Mouse (Mus musculus) ES-E14 (cell line): ENCODE measurements around the gene Hoxb1. TPM values are rescaled to one million over a fixed set of nuclear protein-coding genes. Genes with fewer than 3 reads are reported as not detected.

Source experiments
- DNase-seq: peaks from one replicate; pipeline ENCODE4 v3.0.0-alpha.2; 2013; ENCODE audit warnings: low read depth, low spot score
- H3K27ac ChIP-seq: 2 replicates; pipeline ENCODE4 v1.5.1; 2012; ENCODE audit warnings: low read depth, mild to moderate bottlenecking, low read length, moderate library complexity, mixed read lengths; ENCODE audit not compliant: poor library complexity, insufficient read depth, severe bottlenecking
- H3K36me3 ChIP-seq: 2 replicates; pipeline ENCODE4 v1.6.1; 2012; ENCODE audit warnings: mild to moderate bottlenecking, low read length, moderate library complexity, mixed read lengths; ENCODE audit not compliant: control insufficient read depth, poor library complexity, insufficient read depth, severe bottlenecking
- H3K4me1 ChIP-seq, 2 experiments: fragments of 150-350 bp in 1 of 2; sonication (generic) in 1 of 2; 2 replicates each; pipeline ENCODE4 v1.6.1; 2012; ENCODE audit warnings: low read length in 2 of 2, mild to moderate bottlenecking in 1 of 2, mixed read lengths in 1 of 2; ENCODE audit not compliant: control insufficient read depth in 2 of 2, insufficient read depth in 2 of 2, poor library complexity in 1 of 2
- H3K4me3 ChIP-seq, 2 experiments: fragments of 150-350 bp in 1 of 2; sonication (generic) in 1 of 2; 2 replicates each; pipeline ENCODE4 v1.5.1; 2012; ENCODE audit warnings: low read length in 2 of 2, low read depth in 1 of 2, mild to moderate bottlenecking in 1 of 2, mixed read lengths in 1 of 2; ENCODE audit not compliant: insufficient read depth in 1 of 2, poor library complexity in 1 of 2, severe bottlenecking in 1 of 2
- H3K9ac ChIP-seq: 2 replicates; pipeline ENCODE4 v1.6.1; 2012; ENCODE audit warnings: low read depth, mild to moderate bottlenecking, low read length, mixed read lengths; ENCODE audit not compliant: poor library complexity, insufficient read depth, severe bottlenecking
- H3K9me3 ChIP-seq: fragments of 150-350 bp; sonication (generic); 2 replicates; pipeline ENCODE4 v1.6.1; 2012; ENCODE audit warnings: low read depth, mild to moderate bottlenecking, low read length; ENCODE audit not compliant: control insufficient read depth, insufficient read depth
- CHD2 ChIP-seq: IDR thresholded peaks from 2 replicates; pipeline ENCODE4 v1.6.1; 2014; ENCODE audit warnings: mild to moderate bottlenecking, low read depth, low read length, inconsistent platforms
- HCFC1 ChIP-seq: IDR thresholded peaks from 2 replicates; pipeline ENCODE4 v1.6.1; 2012; ENCODE audit warnings: low read length, inconsistent platforms, borderline replicate concordance; ENCODE audit not compliant: insufficient read depth
- MAFK ChIP-seq: IDR thresholded peaks from 2 replicates; pipeline ENCODE4 v1.6.1; 2014; ENCODE audit warnings: mild to moderate bottlenecking, low read depth, low read length, inconsistent platforms; ENCODE audit not compliant: insufficient read depth
- ZC3H11A ChIP-seq: IDR thresholded peaks from 2 replicates; pipeline ENCODE4 v1.6.1; 2012; ENCODE audit warnings: low read depth, mild to moderate bottlenecking, inconsistent platforms, low read length, borderline replicate concordance
- ZNF384 ChIP-seq: IDR thresholded peaks from 2 replicates; pipeline ENCODE4 v1.6.1; 2012; ENCODE audit warnings: low read depth, low read length, inconsistent platforms
- in situ Hi-C, 2 experiments: fragments of 600-800 bp; cut with MboI; formaldehyde crosslinking; loops; one replicate each; pipeline ENCODE4 v1.15.1; 2025; ENCODE audit warnings: low sequenced_read_pairs in 2 of 2, inconsistent platforms in 1 of 2; ENCODE audit not compliant: unreplicated experiment in 2 of 2
- total RNA-seq: library from RNA; depleted of rRNA; stranded (reverse); fragments of 300-350 nt; gene quantifications from 2 replicates; pipeline ENCODE4 v1.2.3, GENCODE M21; 2012

Hoxb1 gene
- total RNA-seq, 1 experiment: 0.49 TPM

GRCm38 (mm10) chr11:96334002-96334364 is 31.6 kb upstream of the Hoxb1 start:
- H3K27ac ChIP-seq: no peak overlapping the region
- no peaks in the 10 kb centered on the region for H3K4me1 ChIP-seq
- no peak for TF ChIP-seq MAFK
- no peak for TF ChIP-seq CHD2
- H3K9me3 ChIP-seq: no peaks in the 10 kb centered on the region
- H3K4me3 ChIP-seq: no peak overlapping the region
- in situ Hi-C loops: loop anchor here (10.0 kb wide), 3 partner anchors 49 to 159 kb away; partner anchors contain the start of genes Hoxb13 (in 1 of the 2), Hoxb7 (in 1 of the 2) and Hoxb8 (in 1 of the 2)
- H3K36me3 ChIP-seq: no peaks in the 10 kb centered on the region
- DNase-seq: no peak
- no peak overlapping the region for H3K9ac ChIP-seq

GRCm38 (mm10) chr11:96334998-96335397 is 30.6 kb upstream of the Hoxb1 start:
- in situ Hi-C loops: loop anchor here (10.0 kb wide), 3 partner anchors 50 to 160 kb away; partner anchors contain the start of genes Hoxb13 (in 1 of the 2), Hoxb7 (in 1 of the 2) and Hoxb8 (in 1 of the 2)
- Histone ChIP-seq H3K4me1 (no peaks in the 10 kb centered on the region), H3K9me3 (no peaks in the 10 kb centered on the region), H3K4me3 (no peak overlapping the region), H3K9ac (no peak overlapping the region), H3K27ac (no peak overlapping the region), H3K36me3 (no peaks in the 10 kb centered on the region)
- DNase-seq: no peak
- TF ChIP-seq ZC3H11A: no peak
- TF ChIP-seq HCFC1: no peak
- TF ChIP-seq ZNF384: no peak
- no peak for TF ChIP-seq MAFK
- TF ChIP-seq CHD2: no peak

GRCm38 (mm10) chr11:96336597-96336996 is 29.0 kb upstream of the Hoxb1 start:
- no peak overlapping the region for H3K4me3 ChIP-seq
- no peak for DNase-seq
- in situ Hi-C loops: loop anchor here (10.0 kb wide), 3 partner anchors 52 to 162 kb away; partner anchors contain the start of genes Hoxb13 (in 1 of the 2), Hoxb7 (in 1 of the 2) and Hoxb8 (in 1 of the 2)
- no peak overlapping the region for H3K9ac ChIP-seq
- H3K27ac ChIP-seq: no peak overlapping the region
- H3K4me1 ChIP-seq: no peaks in the 10 kb centered on the region
- no peaks in the 10 kb centered on the region for H3K36me3 ChIP-seq
- TF ChIP-seq CHD2: no peak
- TF ChIP-seq MAFK: no peak
- TF ChIP-seq ZNF384: no peak
- no peak for TF ChIP-seq HCFC1
- no peak for TF ChIP-seq ZC3H11A
- H3K9me3 ChIP-seq: no peaks in the 10 kb centered on the region

- Histone ChIP-seq H3K9ac (no peak overlapping the region), H3K4me3 (no peak overlapping the region), H3K9me3 (no peaks in the 10 kb centered on the region), H3K27ac (no peak overlapping the region), H3K4me1 (no peaks in the 10 kb centered on the region), H3K36me3 (no peaks in the 10 kb centered on the region)
- DNase-seq: no peak
- in situ Hi-C loops: loop anchor here (10.0 kb wide), 3 partner anchors 52 to 162 kb away; partner anchors contain the start of genes Hoxb13 (in 1 of the 2), Hoxb7 (in 1 of the 2) and Hoxb8 (in 1 of the 2)
- TF ChIP-seq HCFC1: no peak
- TF ChIP-seq CHD2: no peak
- TF ChIP-seq ZC3H11A: no peak
- no peak for TF ChIP-seq MAFK
- TF ChIP-seq ZNF384: no peak
Observed at GRCm38 (mm10) chr11:96337026-96337425, 28.5 kb upstream of the Hoxb1 start.
